Mouse (Mus musculus): Measurements from ENCODE around the gene Acad11.

DNA sequence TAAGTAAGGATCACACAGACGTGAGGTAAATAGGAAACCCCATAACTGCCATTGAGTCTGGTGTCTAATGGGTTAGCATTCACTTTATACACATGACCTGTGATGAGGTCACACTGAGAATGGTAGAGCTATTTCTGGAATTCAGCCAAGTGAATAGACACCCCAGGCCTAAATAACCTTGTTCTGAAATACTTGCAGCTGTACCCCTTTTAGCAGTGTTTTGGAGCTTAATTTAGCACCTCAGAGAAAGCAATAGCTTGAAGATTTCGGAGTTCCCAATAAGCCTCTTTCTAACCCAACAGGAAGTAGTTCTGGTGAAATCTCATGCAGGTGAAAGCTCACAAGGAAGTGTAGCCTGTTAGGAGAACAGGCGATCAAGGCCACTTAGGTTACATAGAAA is 63.7 kb downstream of the Acad11 start, which contains the start of gene Ackr4:
- TF ChIP-seq CTCF (IDR thresholded peaks at IDR 0.05; ENCODE audit: insufficient read depth, low read length) (no peak), POLR2A (IDR thresholded peaks at IDR 0.05; ENCODE audit: borderline replicate concordance, extremely low read depth, low read depth, low read length) (no peak)

Data from lung, adult 2 months (tissue).